Mouse (Mus musculus): ENCODE measurements around the gene Gas2l1. TPM values are rescaled to one million over a fixed set of nuclear protein-coding genes. Genes with fewer than 3 reads are reported as not detected.

Gas2l1 gene
- total and polyA plus RNA-seq, 3 experiments: 41.1 to 89.0 TPM; not detected in 1

- H3K27ac ChIP-seq (ENCODE audit: control insufficient read depth, low read depth, low read length): no peak overlapping the region
- no peak for TF ChIP-seq USF2 (IDR thresholded peaks at IDR 0.05; ENCODE audit: borderline replicate concordance in 1 of 2, insufficient read depth in 1 of 2, low read depth in 1 of 2, low read length in 2 of 2)
- TF ChIP-seq UBTF (IDR thresholded peaks at IDR 0.05; ENCODE audit: borderline replicate concordance, insufficient read depth, low read depth, low read length): no peak
- no peak for TF ChIP-seq GABPA (IDR thresholded peaks at IDR 0.05; ENCODE audit: low read depth, low read length)
Measured at GRCm38 (mm10) chr11:5016286-5016685, 48.8 kb downstream of the Gas2l1 start.

GRCm38 (mm10) chr11:5015720-5016119 is 49.4 kb downstream of the Gas2l1 start:
- H3K27ac ChIP-seq (ENCODE audit: control insufficient read depth, low read depth, low read length): no peak overlapping the region
- DNase-seq (ENCODE audit: low read depth, low spot score): peak; percentile 57
- H3K9me3 ChIP-seq (replicated peaks; ENCODE audit: insufficient read depth, low read length): no peaks in the 10 kb centered on the region
- no peak overlapping the region for H3K4me3 ChIP-seq (ENCODE audit: control insufficient read depth in 1 of 2, insufficient read depth in 1 of 2, low read depth in 2 of 2, low read length in 2 of 2)
- no peaks in the 10 kb centered on the region for H3K27me3 ChIP-seq (ENCODE audit: control insufficient read depth in 1 of 2, insufficient read depth in 2 of 2, low read length in 2 of 2)
- peak; percentile 64 to 75 (median 72) for TF ChIP-seq CTCF (IDR thresholded peaks at IDR 0.05 in 2 of 3, conservative IDR thresholded peaks at IDR 0.05 in 1 of 3; ENCODE audit: control insufficient read depth in 1 of 3, insufficient read depth in 1 of 3, low read depth in 2 of 3, low read length in 3 of 3, poor library complexity in 1 of 3, severe bottlenecking in 1 of 3)
- TF ChIP-seq USF2 (IDR thresholded peaks at IDR 0.05; ENCODE audit: borderline replicate concordance in 1 of 2, insufficient read depth in 1 of 2, low read depth in 1 of 2, low read length in 2 of 2): no peak
- TF ChIP-seq MAFK (IDR thresholded peaks at IDR 0.05; ENCODE audit: borderline replicate concordance, low read depth, low read length): no peak
- no peak for TF ChIP-seq TBP (IDR thresholded peaks at IDR 0.05; ENCODE audit: low read depth, low read length)
- no peak for TF ChIP-seq POLR2AphosphoS2 (IDR thresholded peaks at IDR 0.05; ENCODE audit: low read length)
- TF ChIP-seq POLR2A (IDR thresholded peaks at IDR 0.05; ENCODE audit: control insufficient read depth in 1 of 2, insufficient read depth in 1 of 2, low read depth in 1 of 2, low read length in 2 of 2, poor library complexity in 1 of 2): no peak
- TF ChIP-seq KAT2A (conservative IDR thresholded peaks at IDR 0.05; ENCODE audit: low read depth, low read length): no peak
- no peak for TF ChIP-seq E2F4 (IDR thresholded peaks at IDR 0.05; ENCODE audit: borderline replicate concordance, low read depth, low read length)
- no peak for TF ChIP-seq SIN3A (IDR thresholded peaks at IDR 0.05; ENCODE audit: low read length)
- TF ChIP-seq SMC3 (IDR thresholded peaks at IDR 0.05; ENCODE audit: low read depth, low read length): peak; percentile 54
- TF ChIP-seq RAD21 (IDR thresholded peaks at IDR 0.05; ENCODE audit: low read depth, low read length): peak; percentile 34
- H3K79me2 ChIP-seq (ENCODE audit: control insufficient read depth, insufficient read depth, low read length, poor library complexity): no peaks in the 10 kb centered on the region
- peaks cover 0 to 28% of the 10 kb centered on the region in 2 experiments; a peak in 2 of 4 replicates for H3K36me3 ChIP-seq (ENCODE audit: control insufficient read depth in 1 of 2, insufficient read depth in 2 of 2, low read length in 2 of 2)
- H3K4me1 ChIP-seq (ENCODE audit: control insufficient read depth in 1 of 2, insufficient read depth in 2 of 2, low read length in 2 of 2): no peaks in the 10 kb centered on the region
- no peak overlapping the region for H3K9ac ChIP-seq (ENCODE audit: control insufficient read depth, low read depth, low read length, poor library complexity, severe bottlenecking)

More at GRCm38 (mm10) chr11:5016286-5016685, 48.8 kb downstream of the Gas2l1 start:
- DNase-seq (ENCODE audit: low read depth, low spot score): no peak
- Histone ChIP-seq H3K4me3 (ENCODE audit: control insufficient read depth in 1 of 2, insufficient read depth in 1 of 2, low read depth in 2 of 2, low read length in 2 of 2) (no peak overlapping the region), H3K27me3 (ENCODE audit: control insufficient read depth in 1 of 2, insufficient read depth in 2 of 2, low read length in 2 of 2) (no peaks in the 10 kb centered on the region), H3K36me3 (ENCODE audit: control insufficient read depth in 1 of 2, insufficient read depth in 2 of 2, low read length in 2 of 2) (peaks cover 0 to 28% of the 10 kb centered on the region in 2 experiments; a peak in 2 of 4 replicates), H3K9me3 (replicated peaks; ENCODE audit: insufficient read depth, low read length) (no peaks in the 10 kb centered on the region), H3K79me2 (ENCODE audit: control insufficient read depth, insufficient read depth, low read length, poor library complexity) (no peaks in the 10 kb centered on the region), H3K4me1 (ENCODE audit: control insufficient read depth in 1 of 2, insufficient read depth in 2 of 2, low read length in 2 of 2) (no peaks in the 10 kb centered on the region), H3K9ac (ENCODE audit: control insufficient read depth, low read depth, low read length, poor library complexity, severe bottlenecking) (no peak overlapping the region)

- TF ChIP-seq TAL1 (IDR thresholded peaks at IDR 0.05; ENCODE audit: low read length) (no peak), E2F4 (IDR thresholded peaks at IDR 0.05; ENCODE audit: borderline replicate concordance, low read depth, low read length) (no peak), GABPA (IDR thresholded peaks at IDR 0.05; ENCODE audit: low read depth, low read length) (no peak), POLR2AphosphoS2 (IDR thresholded peaks at IDR 0.05; ENCODE audit: low read length) (no peak), ETS1 (IDR thresholded peaks at IDR 0.05; ENCODE audit: low read depth, low read length) (no peak), RCOR1 (IDR thresholded peaks at IDR 0.05; ENCODE audit: low read depth, low read length) (no peak), ELF1 (IDR thresholded peaks at IDR 0.05; ENCODE audit: low read depth, low read length) (no peak), CTCF (IDR thresholded peaks at IDR 0.05 in 2 of 3, conservative IDR thresholded peaks at IDR 0.05 in 1 of 3; ENCODE audit: control insufficient read depth in 1 of 3, insufficient read depth in 1 of 3, low read depth in 2 of 3, low read length in 3 of 3, poor library complexity in 1 of 3, severe bottlenecking in 1 of 3) (no peak), POLR2AphosphoS5 (IDR thresholded peaks at IDR 0.05; ENCODE audit: borderline replicate concordance, low read depth, low read length) (no peak), POLR2A (IDR thresholded peaks at IDR 0.05; ENCODE audit: control insufficient read depth in 1 of 2, insufficient read depth in 1 of 2, low read depth in 1 of 2, low read length in 2 of 2, poor library complexity in 1 of 2) (no peak), GATA1 (IDR thresholded peaks at IDR 0.05; ENCODE audit: low read depth, low read length) (no peak), MYC (IDR thresholded peaks at IDR 0.05; ENCODE audit: low read depth, low read length) (no peak), CHD2 (IDR thresholded peaks at IDR 0.05; ENCODE audit: low read length) (no peak), ZNF384 (IDR thresholded peaks at IDR 0.05; ENCODE audit: low read depth, low read length) (no peak), KAT2A (conservative IDR thresholded peaks at IDR 0.05; ENCODE audit: low read depth, low read length) (no peak), TCF12 (IDR thresholded peaks at IDR 0.05; ENCODE audit: low read depth, low read length) (no peak)
- no peak overlapping the region for H3K27ac ChIP-seq (ENCODE audit: control insufficient read depth, low read depth, low read length)
Measured at GRCm38 (mm10) chr11:5012213-5012715, 52.9 kb downstream of the Gas2l1 start.

More at GRCm38 (mm10) chr11:5012213-5012715, 52.9 kb downstream of the Gas2l1 start:
- DNase-seq (ENCODE audit: low read depth, low spot score): no peak
- Histone ChIP-seq H3K9me3 (replicated peaks; ENCODE audit: insufficient read depth, low read length) (no peaks in the 10 kb centered on the region), H3K79me2 (ENCODE audit: control insufficient read depth, insufficient read depth, low read length, poor library complexity) (no peaks in the 10 kb centered on the region), H3K27me3 (ENCODE audit: control insufficient read depth in 1 of 2, insufficient read depth in 2 of 2, low read length in 2 of 2) (no peaks in the 10 kb centered on the region), H3K9ac (ENCODE audit: control insufficient read depth, low read depth, low read length, poor library complexity, severe bottlenecking) (no peak overlapping the region), H3K4me3 (ENCODE audit: control insufficient read depth in 1 of 2, insufficient read depth in 1 of 2, low read depth in 2 of 2, low read length in 2 of 2) (no peak overlapping the region), H3K4me1 (ENCODE audit: control insufficient read depth in 1 of 2, insufficient read depth in 2 of 2, low read length in 2 of 2) (peaks cover 27 to 28% of the 10 kb centered on the region in 2 experiments), H3K36me3 (ENCODE audit: control insufficient read depth in 1 of 2, insufficient read depth in 2 of 2, low read length in 2 of 2) (peaks cover 22 to 33% of the 10 kb centered on the region in 2 experiments)
